Mouse (Mus musculus): Measurements from ENCODE around the gene Ldlrad3. TPM values are rescaled to one million over a fixed set of nuclear protein-coding genes. Genes with fewer than 3 reads are reported as not detected.

Gene Ldlrad3
- polyA plus RNA-seq, 1 experiment, result 15.5 TPM

- TF ChIP-seq MYOD1 (IDR thresholded peaks at IDR 0.05; ENCODE audit: control insufficient read depth, insufficient read length, low read depth) (no peak), FOSL1 (IDR thresholded peaks at IDR 0.05; ENCODE audit: insufficient read depth, low read length, poor library complexity, severe bottlenecking) (no peak), MAX (IDR thresholded peaks at IDR 0.05) (no peak), MYOG (IDR thresholded peaks at IDR 0.05; ENCODE audit: control insufficient read depth, extremely low read depth, insufficient read length) (no peak), CTCF (IDR thresholded peaks at IDR 0.05; ENCODE audit: control insufficient read depth, insufficient read depth, insufficient read length) (no peak), USF1 (IDR thresholded peaks at IDR 0.05; ENCODE audit: low read depth) (no peak), CEBPB (IDR thresholded peaks at IDR 0.05; ENCODE audit: low read depth) (no peak)
- Histone ChIP-seq H3K79me2 (ENCODE audit: control insufficient read depth, insufficient read depth) (no peaks in the 10 kb centered on the region), H3K4me3 (ENCODE audit: insufficient read depth, poor library complexity, severe bottlenecking) (no peak overlapping the region), H3K27me3 (ENCODE audit: control insufficient read depth, insufficient read depth, insufficient read length) (no peaks in the 10 kb centered on the region), H3K79me3 (ENCODE audit: low read depth) (no peaks in the 10 kb centered on the region), H3K36me3 (ENCODE audit: control insufficient read depth, insufficient read depth) (peaks cover 6% of the 10 kb centered on the region), H3ac (ENCODE audit: control insufficient read depth, insufficient read length, low read depth) (no peak overlapping the region)
These were observed 160.0 kb downstream of the Ldlrad3 start for GRCm38 (mm10) chr2:102026156-102026555.

DNA sequence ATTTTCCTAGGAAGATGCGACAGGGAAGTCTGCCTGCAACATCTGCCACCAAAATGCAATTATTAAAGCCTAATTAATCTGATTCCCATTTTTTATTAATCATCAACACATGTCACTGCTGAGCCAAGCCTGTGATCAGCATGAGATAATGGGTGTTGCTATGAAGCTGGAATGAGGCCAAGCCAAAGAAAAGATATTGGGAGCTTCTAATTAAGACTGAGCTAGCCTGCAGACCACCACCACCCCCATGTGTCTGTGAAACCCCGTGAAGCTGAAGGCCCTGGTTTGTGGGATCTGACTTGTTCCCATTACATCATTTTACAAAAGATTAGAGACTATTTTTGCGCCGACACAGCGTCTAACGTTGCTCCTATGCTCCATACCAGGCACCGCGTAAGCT lies 161.7 kb downstream of the Ldlrad3 start:
- H3ac ChIP-seq (ENCODE audit: control insufficient read depth, insufficient read length, low read depth), result no peak overlapping the region
- H3K79me2 ChIP-seq (ENCODE audit: control insufficient read depth, insufficient read depth), result no peaks in the 10 kb centered on the region
- H3K36me3 ChIP-seq (ENCODE audit: control insufficient read depth, insufficient read depth), result peaks cover 6% of the 10 kb centered on the region
- TF ChIP-seq CEBPB (IDR thresholded peaks at IDR 0.05; ENCODE audit: low read depth) (no peak), MYOG (IDR thresholded peaks at IDR 0.05; ENCODE audit: control insufficient read depth, extremely low read depth, insufficient read length) (no peak), MYOD1 (IDR thresholded peaks at IDR 0.05; ENCODE audit: control insufficient read depth, insufficient read length, low read depth) (no peak), FOSL1 (IDR thresholded peaks at IDR 0.05; ENCODE audit: insufficient read depth, low read length, poor library complexity, severe bottlenecking) (no peak), USF1 (IDR thresholded peaks at IDR 0.05; ENCODE audit: low read depth) (no peak), CTCF (IDR thresholded peaks at IDR 0.05; ENCODE audit: control insufficient read depth, insufficient read depth, insufficient read length) (no peak), MAX (IDR thresholded peaks at IDR 0.05) (no peak)
- H3K27me3 ChIP-seq (ENCODE audit: control insufficient read depth, insufficient read depth, insufficient read length), result no peaks in the 10 kb centered on the region
- H3K79me3 ChIP-seq (ENCODE audit: low read depth), result no peaks in the 10 kb centered on the region
- H3K4me3 ChIP-seq (ENCODE audit: insufficient read depth, poor library complexity, severe bottlenecking), result no peak overlapping the region

GRCm38 (mm10) chr2:102021371-102022084 lies 164.7 kb downstream of the Ldlrad3 start:
- Histone ChIP-seq H3K79me3 (ENCODE audit: low read depth) (no peaks in the 10 kb centered on the region), H3K36me3 (ENCODE audit: control insufficient read depth, insufficient read depth) (peaks cover 15% of the 10 kb centered on the region), H3K79me2 (ENCODE audit: control insufficient read depth, insufficient read depth) (no peaks in the 10 kb centered on the region), H3ac (ENCODE audit: control insufficient read depth, insufficient read length, low read depth) (no peak overlapping the region), H3K4me3 (ENCODE audit: insufficient read depth, poor library complexity, severe bottlenecking) (no peak overlapping the region), H3K27me3 (ENCODE audit: control insufficient read depth, insufficient read depth, insufficient read length) (no peaks in the 10 kb centered on the region)
- TF ChIP-seq CTCF (IDR thresholded peaks at IDR 0.05; ENCODE audit: control insufficient read depth, insufficient read depth, insufficient read length) (no peak), MYOD1 (IDR thresholded peaks at IDR 0.05; ENCODE audit: control insufficient read depth, insufficient read length, low read depth) (peak; percentile 77)

- Histone ChIP-seq H3ac (ENCODE audit: control insufficient read depth, insufficient read length, low read depth) (no peak overlapping the region), H3K79me3 (ENCODE audit: low read depth) (no peaks in the 10 kb centered on the region), H3K27me3 (ENCODE audit: control insufficient read depth, insufficient read depth, insufficient read length) (no peaks in the 10 kb centered on the region), H3K4me3 (ENCODE audit: insufficient read depth, poor library complexity, severe bottlenecking) (no peak overlapping the region), H3K36me3 (ENCODE audit: control insufficient read depth, insufficient read depth) (peaks cover 13% of the 10 kb centered on the region), H3K79me2 (ENCODE audit: control insufficient read depth, insufficient read depth) (no peaks in the 10 kb centered on the region)
- no peak for TF ChIP-seq MYOD1 (IDR thresholded peaks at IDR 0.05; ENCODE audit: control insufficient read depth, insufficient read length, low read depth)
These were observed 165.6 kb downstream of the Ldlrad3 start for GRCm38 (mm10) chr2:102020546-102020945.

GRCm38 (mm10) chr2:102014538-102015113 lies 171.6 kb downstream of the Ldlrad3 start:
- Histone ChIP-seq H3K36me3 (ENCODE audit: control insufficient read depth, insufficient read depth) (peaks cover 13% of the 10 kb centered on the region), H3K4me3 (ENCODE audit: insufficient read depth, poor library complexity, severe bottlenecking) (no peak overlapping the region), H3K79me3 (ENCODE audit: low read depth) (no peaks in the 10 kb centered on the region), H3ac (ENCODE audit: control insufficient read depth, insufficient read length, low read depth) (no peak overlapping the region), H3K27me3 (ENCODE audit: control insufficient read depth, insufficient read depth, insufficient read length) (no peaks in the 10 kb centered on the region), H3K79me2 (ENCODE audit: control insufficient read depth, insufficient read depth) (peaks cover 5% of the 10 kb centered on the region)
- TF ChIP-seq USF1 (IDR thresholded peaks at IDR 0.05; ENCODE audit: low read depth), result no peak
- no peak for TF ChIP-seq MYOD1 (IDR thresholded peaks at IDR 0.05; ENCODE audit: control insufficient read depth, insufficient read length, low read depth)
- no peak for TF ChIP-seq CTCF (IDR thresholded peaks at IDR 0.05; ENCODE audit: control insufficient read depth, insufficient read depth, insufficient read length)
- no peak for TF ChIP-seq MYOG (IDR thresholded peaks at IDR 0.05; ENCODE audit: control insufficient read depth, extremely low read depth, insufficient read length)
- TF ChIP-seq MAX (IDR thresholded peaks at IDR 0.05), result no peak
- no peak for TF ChIP-seq CEBPB (IDR thresholded peaks at IDR 0.05; ENCODE audit: low read depth)
- TF ChIP-seq FOSL1 (IDR thresholded peaks at IDR 0.05; ENCODE audit: insufficient read depth, low read length, poor library complexity, severe bottlenecking), result no peak
